8 mouse cellular contexts compared by ENCODE assay signal in genomic region chr12:29048596-29048995, GRCm38 (mm10).
DNase-seq lines count a peak whose midpoint lies in the region; ATAC-seq and TF ChIP-seq lines count a peak whose summit lies in the region.
"Not testable (repeated sequence)": the region's sequence is repeated elsewhere in the genome, so short reads cannot be mapped to it uniquely, and the experiment has no call there.

No protein-coding gene starts in this region.

- H3K4me2 ChIP-seq in forebrain, embryonic 16.5 days (ENCODE audit: low read length); hindbrain, embryonic 12.5 days (replicated peaks); kidney, embryonic 14.5 days (replicated peaks; ENCODE audit: low read depth, low read length); liver, embryonic 11.5 days; midbrain, embryonic 16.5 days (ENCODE audit: low read length): not testable (repeated sequence)

- not testable (repeated sequence) for ATAC-seq in forebrain, embryonic 16.5 days; hindbrain, embryonic 12.5 days (ENCODE audit: low FRiP score); kidney, embryonic 14.5 days (ENCODE audit: low FRiP score, low TSS enrichment); liver, embryonic 11.5 days (replicated peaks; ENCODE audit: low FRiP score); midbrain, embryonic 16.5 days

- H3K27ac ChIP-seq in embryonic fibroblast, embryonic 13.5 days (ENCODE audit: insufficient read depth, low read length) = 0 out of 2 replicates have a peak overlapping the region, but pooled peaks have one; percentile 29
- peak overlapping the region; percentile 67 for H3K27ac ChIP-seq in forebrain, embryonic 16.5 days (ENCODE audit: low read length)
- H3K27ac ChIP-seq in hindbrain, embryonic 12.5 days = peak overlapping the region; percentile 90
- H3K27ac ChIP-seq in kidney, embryonic 14.5 days (ENCODE audit: low read depth, low read length) = peak overlapping the region; percentile 67; the same call in 1 of the 2 replicates
- H3K27ac ChIP-seq in liver, embryonic 11.5 days (ENCODE audit: low read depth, low read length) = peak overlapping the region; percentile 38; the same call in 1 of the 2 replicates
- H3K27ac ChIP-seq in midbrain, embryonic 16.5 days (ENCODE audit: low read length) = peak overlapping the region; percentile 73

- H3K27me3 ChIP-seq in forebrain, embryonic 16.5 days (replicated peaks; ENCODE audit: control insufficient read depth, insufficient read depth, low read length); hindbrain, embryonic 12.5 days; kidney, embryonic 14.5 days (ENCODE audit: control insufficient read depth, insufficient read depth, low read length); liver, embryonic 11.5 days (replicated peaks; ENCODE audit: control insufficient read depth, insufficient read depth, low read length); midbrain, embryonic 16.5 days (ENCODE audit: control insufficient read depth, insufficient read depth, low read depth, low read length): not testable (repeated sequence)

- H3K9me3 ChIP-seq in forebrain, embryonic 16.5 days (ENCODE audit: control insufficient read depth, low read length); hindbrain, embryonic 12.5 days (replicated peaks); kidney, embryonic 14.5 days (ENCODE audit: control insufficient read depth, low read length); liver, embryonic 11.5 days (ENCODE audit: control insufficient read depth, low read length); midbrain, embryonic 16.5 days (replicated peaks; ENCODE audit: control insufficient read depth, low read length, poor library complexity, severe bottlenecking): not testable (repeated sequence)

- not testable (repeated sequence) for TF ChIP-seq POLR2A in embryonic fibroblast, embryonic 13.5 days (IDR thresholded peaks at IDR 0.05; ENCODE audit: low read depth, low read length)

- 43% methylated on average over 3 of the region's 4 CpGs for WGBS in forebrain, embryonic 16.5 days
- 47% methylated on average over 4 of the region's 4 CpGs for WGBS in hindbrain, embryonic 12.5 days
- WGBS in kidney, embryonic 14.5 days = 47% methylated on average over 3 of the region's 4 CpGs
- 41% methylated on average over 3 of the region's 4 CpGs for WGBS in liver, embryonic 11.5 days
- WGBS in midbrain, embryonic 16.5 days = 58% methylated on average over 2 of the region's 4 CpGs

- not testable (repeated sequence) for H3K36me3 ChIP-seq in forebrain, embryonic 16.5 days (ENCODE audit: control insufficient read depth, insufficient read depth); hindbrain, embryonic 12.5 days; kidney, embryonic 14.5 days (ENCODE audit: control insufficient read depth, insufficient read depth, low read length); liver, embryonic 11.5 days (ENCODE audit: control insufficient read depth, insufficient read depth, low read length); midbrain, embryonic 16.5 days (ENCODE audit: control insufficient read depth, insufficient read depth, low read length)

- H3K9ac ChIP-seq in forebrain, embryonic 16.5 days (replicated peaks; ENCODE audit: low read depth, low read length) = peak overlapping the region; percentile 20; the same call in 1 of the 2 replicates
- not testable (repeated sequence) for H3K9ac ChIP-seq in hindbrain, embryonic 12.5 days; kidney, embryonic 14.5 days (ENCODE audit: low read depth, low read length); liver, embryonic 11.5 days (ENCODE audit: low read depth, low read length)
- 0 out of 2 replicates have a peak overlapping the region, but pooled peaks have one; percentile 30 for H3K9ac ChIP-seq in midbrain, embryonic 16.5 days (ENCODE audit: low read depth, low read length)

- H3K4me1 ChIP-seq in embryonic fibroblast, embryonic 13.5 days (ENCODE audit: control insufficient read depth, insufficient read depth, low read length); liver, embryonic 11.5 days (replicated peaks; ENCODE audit: control insufficient read depth, insufficient read depth, low read length): not testable (repeated sequence)
- H3K4me1 ChIP-seq in forebrain, embryonic 16.5 days (replicated peaks; ENCODE audit: control insufficient read depth, insufficient read depth, low read length) = peaks cover 11% of the 10 kb centered on the region
- H3K4me1 ChIP-seq in hindbrain, embryonic 12.5 days = peaks cover 30% of the 10 kb centered on the region
- H3K4me1 ChIP-seq in kidney, embryonic 14.5 days (ENCODE audit: control insufficient read depth, insufficient read depth, low read length) = peaks cover 20% of the 10 kb centered on the region
- peaks cover 17% of the 10 kb centered on the region for H3K4me1 ChIP-seq in midbrain, embryonic 16.5 days (ENCODE audit: control insufficient read depth, insufficient read depth, low read length)

- TF ChIP-seq CTCF in embryonic fibroblast, embryonic 13.5 days (IDR thresholded peaks at IDR 0.05; ENCODE audit: borderline replicate concordance, insufficient read depth, low read length) = not testable (repeated sequence)

- not testable (repeated sequence) for H3K4me3 ChIP-seq in embryonic fibroblast, embryonic 13.5 days (ENCODE audit: insufficient read depth, low read length); forebrain, embryonic 16.5 days (replicated peaks; ENCODE audit: low read length); hindbrain, embryonic 12.5 days; kidney, embryonic 14.5 days (ENCODE audit: low read length); liver, embryonic 11.5 days (ENCODE audit: low read depth, low read length); midbrain, embryonic 16.5 days (ENCODE audit: low read depth, low read length)

- DNase-seq in embryo, embryonic 10 days (ENCODE audit: low spot score) = peak; percentile 26
- DNase-seq in liver, embryonic 11.5 days (ENCODE audit: low spot score) = not testable (repeated sequence)
- peak; percentile 65 for DNase-seq in retina, postnatal 1 day

Comparison
In these comparisons a context has a peak if more than half of its experiments do, and no peak if none do; other contexts are left out.
1. H3K27ac ChIP-seq: peak in every context shown above with its lines; median percentile 90 in hindbrain, embryonic 12.5 days; 73 in midbrain, embryonic 16.5 days; 67 in forebrain, embryonic 16.5 days; 67 in kidney, embryonic 14.5 days; 38 in liver, embryonic 11.5 days; 29 in embryonic fibroblast, embryonic 13.5 days.